Mouse (Mus musculus): ENCODE measurements around the gene Sptlc3. TPM values are rescaled to one million over a fixed set of nuclear protein-coding genes. Genes with fewer than 3 reads are reported as not detected.
A peak's percentile ranks its signal among the peaks of the same experiment; 100 is the strongest.

Sptlc3 gene
- total RNA-seq (2021) = under 1 TPM in 1 of 2 experiments, not detected in 1; 0.23 TPM
- long read RNA-seq, experiment 1 = 0 reads
- long read RNA-seq, experiment 2 = 0 reads

GRCm38 (mm10) chr2:139493836-139494235 lies at the start of gene Sptlc3:
TSS of gene Sptlc3 (plus strand) at chr2:139493913.
- no peak for DNase-seq (ENCODE audit: low spot score in 2 of 2)

GRCm38 (mm10) chr2:139467726-139468125 lies 26.0 kb upstream of the Sptlc3 start:
- DNase-seq (ENCODE audit: low spot score in 2 of 2) = no peak

GRCm38 (mm10) chr2:139488708-139489107 lies 5.0 kb upstream of the Sptlc3 start:
- DNase-seq (ENCODE audit: low spot score in 2 of 2) = no peak

DNA sequence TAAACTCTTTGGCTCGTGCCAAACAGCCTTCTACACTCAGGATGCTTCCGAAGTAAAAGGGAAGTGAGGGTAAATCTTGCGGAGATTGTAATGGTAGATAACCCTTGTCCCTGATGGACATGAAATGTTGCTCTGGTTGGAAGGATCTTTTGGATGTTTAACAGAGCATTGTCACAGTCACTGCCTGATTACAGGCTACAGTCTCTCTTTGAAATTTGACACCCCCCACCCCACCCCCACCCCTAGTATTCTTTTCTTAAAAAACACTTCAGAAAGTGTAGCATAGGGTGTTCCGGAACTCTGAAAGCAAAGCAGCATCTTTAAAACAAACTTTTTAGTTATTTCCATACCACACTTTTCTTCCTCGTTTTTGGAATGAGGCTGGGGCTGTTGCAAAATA lies 916 bp downstream of the Sptlc3 start:
- no peak for DNase-seq (ENCODE audit: low spot score in 2 of 2)

DNA sequence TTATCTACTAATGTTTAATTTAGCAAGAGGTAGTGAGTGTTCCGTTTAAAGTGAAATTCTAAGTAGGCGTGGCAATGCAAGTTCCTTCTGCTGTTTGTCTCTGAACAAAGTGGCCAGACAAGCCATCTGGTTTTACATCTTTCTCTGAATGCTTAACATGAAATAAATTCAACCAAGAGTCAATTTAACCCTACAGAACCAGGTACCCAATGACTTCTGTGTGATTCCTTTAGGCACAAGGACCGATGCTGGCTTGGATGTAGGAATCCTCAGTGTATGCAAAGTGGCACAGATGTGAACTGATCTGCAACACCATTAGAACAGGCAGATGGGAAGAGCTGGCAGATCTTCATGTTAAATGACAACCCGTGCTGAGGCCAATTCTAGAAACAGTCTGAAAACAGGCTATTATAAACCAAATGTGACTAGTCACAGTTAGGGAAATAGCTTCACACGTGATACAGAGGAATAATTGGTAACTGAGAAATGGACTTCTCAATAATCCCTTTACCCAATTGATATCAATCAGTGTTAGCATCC lies 68.3 kb downstream of the Sptlc3 start:
- peak; percentile 50 to 77 for DNase-seq (ENCODE audit: low spot score in 2 of 2)

GRCm38 (mm10) chr2:139579280-139579679 lies 85.6 kb downstream of the Sptlc3 start:
- no peak for DNase-seq (ENCODE audit: low spot score in 2 of 2)

- DNase-seq (ENCODE audit: low spot score in 2 of 2) = peak; percentile 11 to 39
Measured at GRCm38 (mm10) chr2:139582766-139583165, 89.1 kb downstream of the Sptlc3 start.

GRCm38 (mm10) chr2:139587660-139588200 lies 94.0 kb downstream of the Sptlc3 start:
- no peak for DNase-seq (ENCODE audit: low spot score in 2 of 2)

GRCm38 (mm10) chr2:139589905-139590304 lies 96.2 kb downstream of the Sptlc3 start:
- DNase-seq (ENCODE audit: low spot score in 2 of 2) = peak in 1 of 2 experiments; percentile 49

DNA sequence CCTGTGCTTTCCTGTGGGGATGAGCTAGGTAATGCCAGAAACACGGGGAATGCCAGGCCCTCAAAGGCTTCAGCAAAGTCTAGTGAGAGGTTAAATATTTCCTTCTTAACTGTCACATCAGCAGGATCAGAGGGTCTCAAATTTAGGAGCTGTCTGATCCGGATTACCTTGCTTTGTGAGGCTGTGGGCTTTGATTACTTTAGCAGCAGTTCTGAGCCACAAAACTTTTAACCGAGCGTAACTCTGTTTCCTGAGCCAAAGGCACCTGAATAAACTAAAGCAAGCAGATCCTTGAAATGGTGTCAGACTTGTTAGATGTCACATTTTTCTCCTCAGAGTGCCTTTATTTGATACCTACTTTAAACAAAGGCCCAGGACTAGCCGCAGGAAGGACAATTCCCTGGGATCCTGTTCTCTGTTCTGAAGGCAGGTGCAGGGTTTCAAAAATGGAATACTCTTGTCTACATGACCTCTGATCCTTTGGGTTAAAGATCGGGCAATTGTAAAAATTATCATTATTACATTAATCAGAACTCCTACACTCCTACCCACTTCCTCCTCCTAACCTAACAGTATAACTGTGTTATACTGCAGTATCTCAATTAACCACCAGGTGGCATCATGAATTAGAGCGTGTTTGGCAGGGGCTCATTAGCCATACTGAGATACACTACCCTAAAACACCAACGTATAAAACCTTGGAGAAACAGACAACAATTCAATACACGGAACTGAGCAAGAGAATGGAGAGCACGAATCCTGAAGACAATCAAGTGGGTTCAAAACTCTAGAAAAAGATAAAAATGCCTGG lies 97.4 kb downstream of the Sptlc3 start:
- peak in 1 of 2 experiments; percentile 73 for DNase-seq (ENCODE audit: low spot score in 2 of 2)

- no peak for DNase-seq (ENCODE audit: low spot score in 2 of 2)
Measured at GRCm38 (mm10) chr2:139592109-139592508, 98.4 kb downstream of the Sptlc3 start.

DNA sequence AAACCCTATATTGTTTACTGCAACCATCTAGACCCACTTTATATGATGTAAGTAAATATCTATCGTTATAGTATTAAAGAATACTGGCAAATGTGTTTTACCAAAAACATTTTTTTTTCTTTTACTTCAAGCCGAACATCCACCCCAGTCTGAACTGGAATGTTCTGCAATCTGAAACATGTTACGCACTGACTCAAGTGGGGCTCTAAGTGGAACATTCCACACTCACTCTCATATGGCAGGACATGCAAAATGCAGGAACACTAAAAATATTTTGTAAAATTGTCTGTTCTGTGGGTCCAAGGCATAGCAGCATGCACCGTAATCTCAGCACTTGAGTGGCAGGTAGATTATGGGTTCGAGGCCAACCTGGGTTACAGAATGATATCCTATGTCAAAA lies 103.5 kb downstream of the Sptlc3 start:
- DNase-seq (ENCODE audit: low spot score in 2 of 2) = no peak

GRCm38 (mm10) chr2:139601543-139602194 lies 108.0 kb downstream of the Sptlc3 start:
- DNase-seq (ENCODE audit: low spot score in 2 of 2) = no peak

GRCm38 (mm10) chr2:139608167-139608566 lies 114.5 kb downstream of the Sptlc3 start:
- DNase-seq (ENCODE audit: low spot score in 2 of 2) = no peak

- DNase-seq (ENCODE audit: low spot score in 2 of 2) = no peak
Measured at GRCm38 (mm10) chr2:139608810-139609209, 115.1 kb downstream of the Sptlc3 start.

GRCm38 (mm10) chr2:139609231-139609630 lies 115.5 kb downstream of the Sptlc3 start:
- no peak for DNase-seq (ENCODE audit: low spot score in 2 of 2)

DNA sequence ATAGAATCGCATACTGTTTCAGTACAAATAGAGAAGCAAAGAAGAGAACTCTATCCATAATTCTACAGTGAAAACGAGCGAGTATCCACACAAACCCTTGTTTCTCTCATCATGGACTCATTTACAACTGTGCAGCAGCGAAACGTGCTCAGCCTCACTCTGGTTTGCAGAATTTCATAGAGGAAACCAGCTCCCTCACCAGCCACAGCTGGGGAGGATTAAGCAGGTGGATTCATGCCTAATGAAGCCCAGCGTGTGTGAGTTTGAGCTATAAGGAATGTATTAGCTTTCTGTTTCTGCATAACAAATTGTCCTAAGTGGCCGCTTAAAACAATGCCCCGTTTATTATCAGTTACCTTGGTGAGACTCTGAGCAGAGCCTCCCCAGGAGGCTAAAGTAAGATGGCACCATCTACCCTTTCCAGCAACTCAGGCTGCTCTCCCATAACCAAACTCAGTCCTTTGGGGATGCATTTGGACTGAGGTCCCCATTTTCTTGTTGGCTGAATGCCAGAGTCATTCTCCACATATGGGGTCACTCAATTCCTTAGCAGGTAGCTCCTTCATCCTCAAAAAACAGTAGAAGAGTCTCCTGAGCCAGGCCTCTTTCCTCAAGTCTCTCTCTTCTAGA lies 116.1 kb downstream of the Sptlc3 start:
- DNase-seq (ENCODE audit: low spot score in 2 of 2) = no peak

GRCm38 (mm10) chr2:139612410-139613107 lies 118.8 kb downstream of the Sptlc3 start:
- no peak for DNase-seq (ENCODE audit: low spot score in 2 of 2)

GRCm38 (mm10) chr2:139626496-139626895 lies 132.8 kb downstream of the Sptlc3 start:
- DNase-seq (ENCODE audit: low spot score in 2 of 2) = no peak

DNA sequence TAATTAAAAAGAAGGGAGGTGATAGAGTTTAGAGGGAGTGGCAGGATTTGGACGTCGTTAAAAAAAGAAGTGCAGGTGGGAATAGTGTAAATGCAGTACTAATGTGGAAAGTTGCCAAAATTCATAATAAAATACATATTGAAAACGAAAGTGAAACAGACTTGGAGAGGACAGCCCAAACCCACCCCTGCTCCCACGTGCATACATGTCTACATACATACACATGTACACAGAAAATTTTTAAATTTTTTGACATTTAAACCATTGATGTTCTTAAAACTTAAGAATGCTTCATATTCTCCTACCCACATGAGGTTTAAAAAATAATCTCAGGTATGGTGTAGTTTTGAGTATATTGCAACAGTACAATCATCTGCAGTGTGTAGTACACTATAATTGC lies 135.0 kb downstream of the Sptlc3 start:
- no peak for DNase-seq (ENCODE audit: low spot score in 2 of 2)

DNA sequence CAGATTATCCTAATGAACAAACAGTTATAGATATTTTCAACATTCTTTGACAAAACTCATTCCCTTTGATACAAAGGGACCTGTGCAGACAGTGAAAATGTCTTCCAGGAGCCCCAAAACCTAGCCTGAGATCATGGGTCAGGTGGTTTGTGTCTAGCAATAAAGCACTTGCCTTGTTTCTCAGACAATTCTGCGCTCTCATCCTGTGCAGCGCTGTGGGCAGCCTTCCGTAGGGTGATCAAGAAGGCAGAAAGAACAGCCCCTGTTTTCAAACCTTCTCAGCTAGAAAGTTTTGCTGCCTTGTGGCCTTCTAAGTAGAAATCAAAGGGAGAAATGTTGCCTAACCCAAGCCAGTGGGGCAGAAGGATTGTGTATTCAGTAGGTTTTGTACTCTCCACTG lies 135.9 kb downstream of the Sptlc3 start:
- no peak for DNase-seq (ENCODE audit: low spot score in 2 of 2)
